Mouse (Mus musculus) kidney, adult 2 months (tissue): ENCODE results near the gene Ksr2.

ENCODE experiments used
- CTCF ChIP-seq: fragments of 200-500 bp; conservative IDR thresholded peaks from 2 replicates; pipeline ENCODE4 v1.5.1; 2011; ENCODE audit warnings: low read depth, mild to moderate bottlenecking, control low read depth, low read length, moderate library complexity, mixed read lengths; ENCODE audit not compliant: insufficient read depth, insufficient read length
- POLR2A ChIP-seq: fragments of 200-500 bp; IDR thresholded peaks from one replicate; pipeline ENCODE4 v1.6.1; 2011; ENCODE audit warnings: low read depth, low read length, control low read depth

DNA sequence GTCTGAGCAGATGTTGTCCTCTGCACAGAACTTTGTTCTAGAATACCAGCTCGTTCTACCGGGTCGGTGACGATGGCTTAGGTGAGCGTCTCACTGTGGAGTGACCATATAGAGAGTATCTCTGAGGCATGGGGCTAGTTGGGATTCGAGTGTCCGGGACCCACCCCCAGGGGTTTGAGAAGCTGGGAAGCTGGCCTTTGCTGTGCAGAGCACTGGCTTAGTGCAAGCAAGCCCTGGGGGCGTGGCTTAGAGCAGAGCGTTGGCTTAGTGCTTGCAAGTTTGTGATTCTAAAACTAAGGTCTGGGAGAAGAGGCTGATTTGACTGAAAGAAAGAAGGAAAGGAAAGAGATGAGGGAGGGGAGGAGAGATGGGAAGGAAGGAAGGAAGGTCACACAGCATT lies 188.2 kb downstream of the Ksr2 start:
- no peak for TF ChIP-seq POLR2A
- no peak for TF ChIP-seq CTCF
